Mouse (Mus musculus): Measurements from ENCODE around the gene Rps28. TPM values are rescaled to one million over a fixed set of nuclear protein-coding genes. Genes with fewer than 3 reads are reported as not detected.

Rps28 gene
- total and polyA plus RNA-seq, 3 experiments: 765 to 4,575 (median 782) TPM

GRCm38 (mm10) chr17:33812475-33812874 is 11.9 kb downstream of the Rps28 start:
- H3K27ac ChIP-seq (ENCODE audit: insufficient read depth, low read depth): no peak overlapping the region
- peaks cover 0 to 19% of the 10 kb centered on the region in 2 experiments for H3K36me3 ChIP-seq (replicated peaks in 1 of 2; ENCODE audit: control insufficient read depth in 1 of 2, insufficient read depth in 1 of 2, low read length in 1 of 2)
- no peaks in the 10 kb centered on the region for H3K27me3 ChIP-seq (replicated peaks)
- in situ Hi-C loops (cut with MboI; ENCODE audit: low pct_ligation_motif_present, low pct_unique_long_range_greater_than_20kb, low sequenced_read_pairs): no loop called here
- dilution Hi-C loops (cut with MboI; ENCODE audit: extremely low pct_ligation_motif_present, extremely low pct_unique_long_range_greater_than_20kb, low sequenced_read_pairs): no loop called here
- no peaks in the 10 kb centered on the region for H3K79me2 ChIP-seq (replicated peaks; ENCODE audit: control insufficient read depth, extremely low read depth, insufficient read depth, poor library complexity, severe bottlenecking)
- H3K4me2 ChIP-seq (ENCODE audit: insufficient read depth, low read depth, poor library complexity, severe bottlenecking): peak overlapping the region; percentile 90
- TF ChIP-seq USF1 (IDR thresholded peaks at IDR 0.05; ENCODE audit: low read depth, low read length): peak; percentile 71
- TF ChIP-seq TCF12 (IDR thresholded peaks at IDR 0.05; ENCODE audit: low read depth, low read length): peak; percentile 26; the same call in 1 of the 2 replicates
- no peak for TF ChIP-seq NELFE (IDR thresholded peaks at IDR 0.05; ENCODE audit: low read depth, low read length)
- TF ChIP-seq ETS1 (conservative IDR thresholded peaks at IDR 0.05; ENCODE audit: low read depth, low read length): peak; percentile 11; the same call in 1 of the 2 replicates
- TF ChIP-seq MAX (IDR thresholded peaks at IDR 0.05; ENCODE audit: low read length): peak; percentile 72
- no peak for TF ChIP-seq JUN (IDR thresholded peaks at IDR 0.05; ENCODE audit: insufficient read depth, low read depth, low read length)
- TF ChIP-seq BHLHE40 (IDR thresholded peaks at IDR 0.05; ENCODE audit: low read depth, low read length): peak; percentile 77
- TF ChIP-seq IRF4 (IDR thresholded peaks at IDR 0.05; ENCODE audit: low read depth, low read length): peak; percentile 55; the same call in 1 of the 2 replicates
- TF ChIP-seq USF2 (conservative IDR thresholded peaks at IDR 0.05; ENCODE audit: low read depth, low read length): peak; percentile 61
- TF ChIP-seq E2F4 (IDR thresholded peaks at IDR 0.05; ENCODE audit: insufficient replicate concordance, low read depth, low read length): no peak
- H3K4me1 ChIP-seq (ENCODE audit: control insufficient read depth in 1 of 2, insufficient read depth in 2 of 2): peaks cover 10 to 19% of the 10 kb centered on the region in 2 experiments
- H3K4me3 ChIP-seq (replicated peaks in 1 of 3; ENCODE audit: low read depth in 2 of 3, low read length in 2 of 3, poor library complexity in 1 of 3): no peak overlapping the region
- no peaks in the 10 kb centered on the region for H3K9me3 ChIP-seq (replicated peaks; ENCODE audit: low read length)
- peak; percentile 49 for DNase-seq (ENCODE audit: extremely low read depth)
- peak overlapping the region; percentile 19; the same call in 1 of the 2 replicates for H3K9ac ChIP-seq (ENCODE audit: insufficient read depth, low read depth)

- peaks cover 10 to 19% of the 10 kb centered on the region in 2 experiments for H3K4me1 ChIP-seq (ENCODE audit: control insufficient read depth in 1 of 2, insufficient read depth in 2 of 2)
- in situ Hi-C loops (cut with MboI; ENCODE audit: low pct_ligation_motif_present, low pct_unique_long_range_greater_than_20kb, low sequenced_read_pairs): no loop called here
- H3K9me3 ChIP-seq (replicated peaks; ENCODE audit: low read length): no peaks in the 10 kb centered on the region
- dilution Hi-C loops (cut with MboI; ENCODE audit: extremely low pct_ligation_motif_present, extremely low pct_unique_long_range_greater_than_20kb, low sequenced_read_pairs): no loop called here
- peaks cover 0 to 9% of the 10 kb centered on the region in 2 experiments for H3K36me3 ChIP-seq (replicated peaks in 1 of 2; ENCODE audit: control insufficient read depth in 1 of 2, insufficient read depth in 1 of 2, low read length in 1 of 2)
- H3K79me2 ChIP-seq (replicated peaks; ENCODE audit: control insufficient read depth, extremely low read depth, insufficient read depth, poor library complexity, severe bottlenecking): no peaks in the 10 kb centered on the region
- H3K4me3 ChIP-seq (replicated peaks in 1 of 3; ENCODE audit: low read depth in 2 of 3, low read length in 2 of 3, poor library complexity in 1 of 3): no peak overlapping the region
- DNase-seq (ENCODE audit: extremely low read depth): no peak
- no peak overlapping the region for H3K27ac ChIP-seq (ENCODE audit: insufficient read depth, low read depth)
- peak overlapping the region; percentile 53; the same call in 1 of the 2 replicates for H3K4me2 ChIP-seq (ENCODE audit: insufficient read depth, low read depth, poor library complexity, severe bottlenecking)
- H3K9ac ChIP-seq (ENCODE audit: insufficient read depth, low read depth): no peak overlapping the region
- TF ChIP-seq TCF12 (IDR thresholded peaks at IDR 0.05; ENCODE audit: low read depth, low read length) (no peak), MXI1 (IDR thresholded peaks at IDR 0.05; ENCODE audit: low read depth, low read length) (no peak), POLR2A (IDR thresholded peaks at IDR 0.05; ENCODE audit: low read depth, low read length) (no peak), MAFK (IDR thresholded peaks at IDR 0.05; ENCODE audit: insufficient replicate concordance, low read length) (no peak), NRF1 (IDR thresholded peaks at IDR 0.05; ENCODE audit: low read depth, low read length) (no peak), MEF2A (IDR thresholded peaks at IDR 0.05; ENCODE audit: borderline replicate concordance, low read depth, low read length) (no peak), CTCF (conservative IDR thresholded peaks at IDR 0.05 in 1 of 2, IDR thresholded peaks at IDR 0.05 in 1 of 2; ENCODE audit: low read depth in 2 of 2, low read length in 2 of 2) (no peak), IRF4 (IDR thresholded peaks at IDR 0.05; ENCODE audit: low read depth, low read length) (no peak), ELF1 (IDR thresholded peaks at IDR 0.05; ENCODE audit: low read depth, low read length) (no peak), BHLHE40 (IDR thresholded peaks at IDR 0.05; ENCODE audit: low read depth, low read length) (no peak), CHD2 (IDR thresholded peaks at IDR 0.05; ENCODE audit: low read length) (no peak), ZC3H11A (IDR thresholded peaks at IDR 0.05; ENCODE audit: low read depth, low read length) (no peak)
- peaks cover 7% of the 10 kb centered on the region for H3K27me3 ChIP-seq (replicated peaks)
These were observed 13.2 kb downstream of the Rps28 start for GRCm38 (mm10) chr17:33811142-33811516.

All from CH12.LX (cell line).